10 mouse cellular contexts compared by ENCODE assay signal in genomic region chr5:24365528-24365927, GRCm38 (mm10). TPM values are rescaled to one million over a fixed set of nuclear protein-coding genes. Genes with fewer than 3 reads are reported as not detected.
DNase-seq lines count a peak whose midpoint lies in the region; ATAC-seq and TF ChIP-seq lines count a peak whose summit lies in the region.
"Had no signal": no experiment of that assay in that cellular context is flagged by ENCODE, and none has a peak within 500 bp of the region (broad histone marks: within the 10 kb centered on the region; RNA-seq: fewer than 3 reads in every experiment).

No protein-coding gene starts in this region.

- H3K27me3 ChIP-seq in lung, embryonic 16.5 days (ENCODE audit: control insufficient read depth, insufficient read depth, low read depth, low read length), result no peaks in the 10 kb centered on the region
- H3K27me3 ChIP-seq in heart, postnatal 0 days (ENCODE audit: control insufficient read depth, insufficient read depth, low read length), result no peaks in the 10 kb centered on the region
- H3K27me3 ChIP-seq in liver, embryonic 15.5 days, result peaks cover 27% of the 10 kb centered on the region; the same call in 1 of the 2 replicates

- peak overlapping the region; percentile 64 for H3K27ac ChIP-seq in lung, embryonic 16.5 days (ENCODE audit: low read length)
- H3K27ac ChIP-seq in heart, postnatal 0 days (ENCODE audit: low read depth), result peak overlapping the region; percentile 83
- no peak overlapping the region for H3K27ac ChIP-seq in liver, embryonic 15.5 days (replicated peaks)

- intact Hi-C loops in heart, postnatal 25 days (cut with DNase I), result loop anchor here (1.0 kb wide), 1 partner anchor 19 kb away; no protein-coding TSS in a partner anchor

- TF ChIP-seq EP300 in heart, postnatal 0 days (IDR thresholded peaks at IDR 0.05; ENCODE audit: low read depth), result no peak

- TF ChIP-seq CTCF in heart, postnatal 0 days (IDR thresholded peaks at IDR 0.05; ENCODE audit: low read depth), result no peak

- peak overlapping the region; percentile 55; the same call in 1 of the 2 replicates for H3K9ac ChIP-seq in lung, embryonic 16.5 days (ENCODE audit: low read length)
- H3K9ac ChIP-seq in heart, postnatal 0 days (replicated peaks; ENCODE audit: low read depth, low read length), result peak overlapping the region; percentile 47
- no peak overlapping the region for H3K9ac ChIP-seq in liver, embryonic 15.5 days

- peak; percentile 97 for DNase-seq in heart, adult 11 months
- DNase-seq in heart, postnatal 25 days (ENCODE audit: low spot score), result no peak
- DNase-seq in lung, postnatal 25 days (ENCODE audit: low spot score), result no peak
- DNase-seq in heart, postnatal 0 days (ENCODE audit: low spot score), result no peak
- DNase-seq in cerebellum, adult 11 months, result no peak
- DNase-seq: right cerebral cortex, adult 18-20 months had no signal

- ATAC-seq in lung, embryonic 16.5 days (ENCODE audit: low read depth), result no peak; the same call in 1 of the 2 replicates
- ATAC-seq in heart, postnatal 0 days (ENCODE audit: insufficient read depth, low read depth), result 0 out of 2 replicates have a peak, but pooled peaks have one; percentile 24
- no peak for ATAC-seq in liver, embryonic 15.5 days (ENCODE audit: insufficient read depth)
- no peak for ATAC-seq in erythroblast, adult 5-6 weeks (replicated peaks; ENCODE audit: low FRiP score, poor library complexity, severe bottlenecking)

- peak overlapping the region; percentile 45 for H3K4me2 ChIP-seq in lung, embryonic 16.5 days (ENCODE audit: low read depth, low read length)
- peak overlapping the region; percentile 53 for H3K4me2 ChIP-seq in heart, postnatal 0 days (ENCODE audit: low read depth, low read length)
- no peak overlapping the region for H3K4me2 ChIP-seq in liver, embryonic 15.5 days

- peak overlapping the region; percentile 38 for H3K4me3 ChIP-seq in lung, embryonic 16.5 days (ENCODE audit: low read length)
- peak overlapping the region; percentile 39 for H3K4me3 ChIP-seq in heart, postnatal 0 days (ENCODE audit: low read depth, low read length)
- H3K4me3 ChIP-seq in liver, embryonic 15.5 days (replicated peaks), result 0 out of 2 replicates have a peak overlapping the region, but pooled peaks have one; percentile 2

- no peaks in the 10 kb centered on the region for H3K36me3 ChIP-seq in lung, embryonic 16.5 days (ENCODE audit: control insufficient read depth, insufficient read depth, low read length)
- H3K36me3 ChIP-seq in heart, postnatal 0 days (replicated peaks; ENCODE audit: control insufficient read depth, insufficient read depth, low read length), result 0 out of 2 replicates have a peak, but pooled peaks cover 7% of the 10 kb centered on the region
- H3K36me3 ChIP-seq in liver, embryonic 15.5 days (replicated peaks), result no peaks in the 10 kb centered on the region

- WGBS in lung, embryonic 16.5 days, result 20% methylated on average over 5 of the region's 5 CpGs
- 15% methylated on average over 5 of the region's 5 CpGs for WGBS in heart, postnatal 0 days
- 7% methylated on average over 5 of the region's 5 CpGs for WGBS in liver, embryonic 15.5 days (ENCODE audit: insufficient replicate concordance)

- peaks cover 2% of the 10 kb centered on the region; the same call in 1 of the 2 replicates for H3K4me1 ChIP-seq in lung, embryonic 16.5 days (replicated peaks; ENCODE audit: control insufficient read depth, insufficient read depth, low read length)
- H3K4me1 ChIP-seq in heart, postnatal 0 days (ENCODE audit: control insufficient read depth, insufficient read depth), result 0 out of 2 replicates have a peak, but pooled peaks cover 2% of the 10 kb centered on the region
- H3K4me1 ChIP-seq in liver, embryonic 15.5 days (replicated peaks), result no peaks in the 10 kb centered on the region

- H3K9me3 ChIP-seq in lung, embryonic 16.5 days (ENCODE audit: control insufficient read depth, low read length), result no peaks in the 10 kb centered on the region
- no peaks in the 10 kb centered on the region for H3K9me3 ChIP-seq in heart, postnatal 0 days (replicated peaks; ENCODE audit: control insufficient read depth, low read length)
- no peaks in the 10 kb centered on the region for H3K9me3 ChIP-seq in liver, embryonic 15.5 days (replicated peaks)

RNA-seq across cellular contexts. Expression of gene Nos3, which starts 0.9 kb away (rescaled TPM):
- 10 to 100 TPM; 24.1 to 28.1 TPM for total RNA-seq in heart, postnatal 25 days (2021)
- polyA plus RNA-seq in lung, embryonic 16.5 days (2015; fragmentation: Nextera tagmentation; extraction: Ambion mirVana), result 18.9 and 19.8 TPM in 2 replicates
- 50.9 and 52.1 TPM in 2 replicates for total RNA-seq in heart, postnatal 0 days (2014; rRNA removed; ENCODE audit: low replicate concordance)
- polyA plus RNA-seq in heart, postnatal 0 days (2015; fragmentation: Nextera tagmentation; extraction: Ambion mirVana), result 21.1 and 25.6 TPM in 2 replicates
- 2.1 and 2.5 TPM in 2 replicates for polyA plus RNA-seq in liver, embryonic 15.5 days (2015; fragmentation: Nextera tagmentation; extraction: Ambion mirVana)
- not detected in 2 replicates for total RNA-seq in erythroblast, adult 5-6 weeks (2015; ENCODE audit: low replicate concordance)
- total RNA-seq in erythroblast, adult 5-6 weeks (2017; ENCODE audit: low replicate concordance), result not detected in 2 replicates

RNA-seq across cellular contexts. Expression of gene Kcnh2, which starts 14.1 kb away (rescaled TPM):
- total RNA-seq in heart, postnatal 25 days (2021), result 10 to 100 TPM; 62.4 to 67.2 TPM
- 5.6 and 6.5 TPM in 2 replicates for polyA plus RNA-seq in lung, embryonic 16.5 days (2015; fragmentation: Nextera tagmentation; extraction: Ambion mirVana)
- total RNA-seq in heart, postnatal 0 days (2014; rRNA removed; ENCODE audit: low replicate concordance), result 86.1 and 120 TPM in 2 replicates
- 29.4 and 32.1 TPM in 2 replicates for polyA plus RNA-seq in heart, postnatal 0 days (2015; fragmentation: Nextera tagmentation; extraction: Ambion mirVana)
- polyA plus RNA-seq in liver, embryonic 15.5 days (2015; fragmentation: Nextera tagmentation; extraction: Ambion mirVana), result 0.35 and 0.68 TPM in 2 replicates
- not detected in 2 replicates for total RNA-seq in erythroblast, adult 5-6 weeks (2015; ENCODE audit: low replicate concordance)
- total RNA-seq in erythroblast, adult 5-6 weeks (2017; ENCODE audit: low replicate concordance), result 0.14 TPM in 1 of 2 replicates, not detected in the other

RNA-seq across cellular contexts. Expression of gene Atg9b, which starts 26.4 kb away (rescaled TPM):
- 1 to 10 TPM in 1 of 2 experiments, under 1 TPM in 1; 0.42 to 1.2 TPM for total RNA-seq in heart, postnatal 25 days (2021)
- polyA plus RNA-seq in lung, embryonic 16.5 days (2015; fragmentation: Nextera tagmentation; extraction: Ambion mirVana), result 0.46 and 0.49 TPM in 2 replicates
- total RNA-seq in heart, postnatal 0 days (2014; rRNA removed; ENCODE audit: low replicate concordance), result 0.15 and 0.66 TPM in 2 replicates
- polyA plus RNA-seq in heart, postnatal 0 days (2015; fragmentation: Nextera tagmentation; extraction: Ambion mirVana), result 0.34 and 0.47 TPM in 2 replicates
- polyA plus RNA-seq in liver, embryonic 15.5 days (2015; fragmentation: Nextera tagmentation; extraction: Ambion mirVana), result 0.58 and 2.2 TPM in 2 replicates
- total RNA-seq in erythroblast, adult 5-6 weeks (2015; ENCODE audit: low replicate concordance), result not detected in 2 replicates
- total RNA-seq in erythroblast, adult 5-6 weeks (2017; ENCODE audit: low replicate concordance), result not detected in 2 replicates

RNA-seq across cellular contexts. Expression of gene Abcb8, which starts 27.9 kb away (rescaled TPM):
- total RNA-seq in heart, postnatal 25 days (2021), result 10 to 100 TPM; 82.8 to 83.7 TPM
- polyA plus RNA-seq in lung, embryonic 16.5 days (2015; fragmentation: Nextera tagmentation; extraction: Ambion mirVana), result 48.0 and 51.4 TPM in 2 replicates
- total RNA-seq in heart, postnatal 0 days (2014; rRNA removed; ENCODE audit: low replicate concordance), result 141 and 159 TPM in 2 replicates
- polyA plus RNA-seq in heart, postnatal 0 days (2015; fragmentation: Nextera tagmentation; extraction: Ambion mirVana), result 69.2 and 73.2 TPM in 2 replicates
- polyA plus RNA-seq in liver, embryonic 15.5 days (2015; fragmentation: Nextera tagmentation; extraction: Ambion mirVana), result 25.6 and 30.8 TPM in 2 replicates
- total RNA-seq in erythroblast, adult 5-6 weeks (2015; ENCODE audit: low replicate concordance), result 11.3 and 22.7 TPM in 2 replicates
- 2.9 and 5.5 TPM in 2 replicates for total RNA-seq in erythroblast, adult 5-6 weeks (2017; ENCODE audit: low replicate concordance)

RNA-seq across cellular contexts. Expression of gene Asic3, which starts 47.7 kb away (rescaled TPM):
- under 1 TPM in 1 of 2 experiments, not detected in 1; 0.17 TPM for total RNA-seq in heart, postnatal 25 days (2021)
- 0.19 TPM in 1 of 2 replicates, not detected in the other for polyA plus RNA-seq in lung, embryonic 16.5 days (2015; fragmentation: Nextera tagmentation; extraction: Ambion mirVana)
- total RNA-seq in heart, postnatal 0 days (2014; rRNA removed; ENCODE audit: low replicate concordance), result not detected in 2 replicates
- 0.08 and 0.10 TPM in 2 replicates for polyA plus RNA-seq in heart, postnatal 0 days (2015; fragmentation: Nextera tagmentation; extraction: Ambion mirVana)
- not detected in 2 replicates for polyA plus RNA-seq in liver, embryonic 15.5 days (2015; fragmentation: Nextera tagmentation; extraction: Ambion mirVana)
- total RNA-seq in erythroblast, adult 5-6 weeks (2015; ENCODE audit: low replicate concordance), result not detected in 2 replicates
- 1.3 TPM in 1 of 2 replicates, not detected in the other for total RNA-seq in erythroblast, adult 5-6 weeks (2017; ENCODE audit: low replicate concordance)
- polyA plus RNA-seq: intestine, embryonic 14.5 days had no signal

Comparison
In these comparisons a context has a peak if more than half of its experiments do, and no peak if none do; other contexts are left out.
1. RNA of gene Nos3, which starts 0.9 kb away (total RNA-seq): 50.9 to 52.1 TPM in heart, postnatal 0 days and 24.1 to 28.1 TPM in heart, postnatal 25 days; not detected in erythroblast, adult 5-6 weeks; every median in the first group is over 10 times any median in the second.
2. RNA of gene Kcnh2, which starts 14.1 kb away (total RNA-seq): 86.1 to 120 TPM in heart, postnatal 0 days and 62.4 to 67.2 TPM in heart, postnatal 25 days; 0.14 TPM in erythroblast, adult 5-6 weeks; every median in the first group is over 10 times any median in the second.
3. Peak in every context shown above with its lines, with median percentiles within 50 percentile points of each other: H3K4me3 ChIP-seq.